Mouse (Mus musculus): Measurements from ENCODE around the gene Tmem151b.

DNA sequence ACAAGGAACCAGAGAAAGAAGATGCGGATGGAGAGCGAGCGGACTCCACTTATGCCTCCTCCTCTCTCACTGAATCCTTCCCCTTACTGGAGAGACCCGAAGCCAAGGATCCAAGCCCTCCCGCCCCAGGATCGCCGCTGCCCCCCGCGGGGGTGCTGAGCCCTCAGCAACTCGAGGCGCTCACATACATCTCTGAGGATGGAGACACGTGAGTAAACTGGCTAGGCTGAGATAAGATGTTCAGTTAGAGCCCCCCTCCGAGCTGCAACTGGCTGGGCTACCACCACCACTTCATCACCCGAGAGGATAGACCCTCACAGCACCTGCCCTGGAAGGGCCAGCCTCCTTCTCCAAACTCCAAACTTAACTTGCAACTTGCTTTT, 6.6 kb upstream of the Tmem151b start:
- TF ChIP-seq GATA1 (IDR thresholded peaks at IDR 0.05; ENCODE audit: borderline replicate concordance, low read length) (no peak), CTCF (IDR thresholded peaks at IDR 0.05; ENCODE audit: low read depth, low read length) (no peak), TAL1 (conservative IDR thresholded peaks at IDR 0.05; ENCODE audit: low read depth, low read length) (no peak), POLR2AphosphoS5 (IDR thresholded peaks at IDR 0.05; ENCODE audit: insufficient replicate concordance, low read depth, low read length) (no peak), GATA2 (IDR thresholded peaks at IDR 0.05; ENCODE audit: borderline replicate concordance, low read depth, low read length) (no peak)
